Mouse (Mus musculus) lung, postnatal 0 days (tissue): ENCODE data around the gene Mvb12b.

Experiments used
- CTCF ChIP-seq: IDR thresholded peaks from 2 replicates; pipeline ENCODE4 v1.5.1; 2016; ENCODE audit warnings: antibody characterized with exemption, mild to moderate bottlenecking
- EP300 ChIP-seq: IDR thresholded peaks from 2 replicates; pipeline ENCODE4 v1.6.1; 2016; ENCODE audit warnings: antibody characterized with exemption, mild to moderate bottlenecking, control low read depth

DNA sequence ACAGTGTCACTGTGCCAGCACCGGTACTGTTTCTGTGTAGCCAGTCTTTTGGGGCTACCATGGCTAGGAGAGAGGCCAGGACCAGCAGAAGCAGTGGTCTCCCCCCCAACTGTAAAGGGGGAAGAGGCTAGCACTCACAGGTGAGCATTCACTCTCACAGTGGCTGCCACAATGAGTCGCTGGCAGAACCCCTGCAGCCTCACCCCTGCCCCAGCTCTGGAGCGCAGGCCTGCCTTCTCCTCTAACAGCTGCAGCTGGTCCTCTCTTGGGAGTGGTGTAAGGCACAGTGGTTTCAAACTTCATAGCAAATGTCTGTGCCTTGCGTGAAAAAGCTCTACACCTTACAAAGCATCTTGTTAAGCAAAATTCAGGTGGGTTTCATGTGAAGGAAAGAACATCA lies 70.7 kb downstream of the Mvb12b start:
- no peak for TF ChIP-seq CTCF
- TF ChIP-seq EP300 = no peak
